Mouse (Mus musculus): Measurements from ENCODE around the gene Eid1. TPM values are rescaled to one million over a fixed set of nuclear protein-coding genes. Genes with fewer than 3 reads are reported as not detected.

Eid1 gene
- total RNA-seq (2021), result 100 to 1,000 TPM; 229 to 255 TPM

DNA sequence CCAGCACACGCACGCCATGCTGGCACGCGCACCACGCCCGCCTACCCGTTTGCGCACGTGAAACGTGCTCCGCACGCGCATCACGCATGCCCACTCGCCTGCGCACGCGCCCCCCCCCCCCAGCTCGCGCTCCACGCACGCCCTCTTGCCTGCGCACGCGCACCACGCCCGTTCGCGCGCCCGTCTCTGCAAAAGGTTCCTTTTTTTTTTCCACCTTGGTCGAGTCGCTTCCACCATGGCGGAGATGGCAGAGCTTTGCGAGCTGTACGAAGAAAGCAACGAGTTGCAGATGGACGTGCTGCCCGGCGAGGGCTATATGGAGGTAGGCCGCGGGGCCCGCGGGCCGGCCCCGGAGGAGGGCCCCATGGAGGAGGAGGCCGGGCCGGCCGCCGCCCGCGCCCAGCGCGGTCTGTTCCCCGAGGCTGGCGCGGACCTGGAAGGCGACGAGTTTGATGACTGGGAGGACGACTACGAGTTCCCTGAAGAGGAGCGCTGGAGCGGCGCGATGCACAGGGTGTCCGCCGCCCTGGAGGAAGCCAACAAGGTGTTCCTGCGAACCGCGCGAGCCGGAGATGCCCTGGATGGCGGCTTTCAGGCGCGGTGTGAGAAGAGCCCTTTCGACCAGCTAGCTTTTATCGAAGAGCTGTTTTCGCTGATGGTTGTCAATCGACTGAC lies at the start of gene Eid1:
Eid1 (plus strand) TSS at position 139 of the 675 bp plus-strand sequence.
- intact Hi-C loops (cut with DNase I), result loop anchor here (5.0 kb wide), 1 partner anchor 49 kb away; the partner anchor contains the start of gene Shc4
- DNase-seq (ENCODE audit: low spot score in 2 of 2), result peak; percentile 84 to 87

- intact Hi-C loops (cut with DNase I), result no loop called here
- no peak for DNase-seq (ENCODE audit: low spot score in 2 of 2)
Observed at GRCm38 (mm10) chr2:125623211-125623610, 49.7 kb upstream of the Eid1 start.

DNA sequence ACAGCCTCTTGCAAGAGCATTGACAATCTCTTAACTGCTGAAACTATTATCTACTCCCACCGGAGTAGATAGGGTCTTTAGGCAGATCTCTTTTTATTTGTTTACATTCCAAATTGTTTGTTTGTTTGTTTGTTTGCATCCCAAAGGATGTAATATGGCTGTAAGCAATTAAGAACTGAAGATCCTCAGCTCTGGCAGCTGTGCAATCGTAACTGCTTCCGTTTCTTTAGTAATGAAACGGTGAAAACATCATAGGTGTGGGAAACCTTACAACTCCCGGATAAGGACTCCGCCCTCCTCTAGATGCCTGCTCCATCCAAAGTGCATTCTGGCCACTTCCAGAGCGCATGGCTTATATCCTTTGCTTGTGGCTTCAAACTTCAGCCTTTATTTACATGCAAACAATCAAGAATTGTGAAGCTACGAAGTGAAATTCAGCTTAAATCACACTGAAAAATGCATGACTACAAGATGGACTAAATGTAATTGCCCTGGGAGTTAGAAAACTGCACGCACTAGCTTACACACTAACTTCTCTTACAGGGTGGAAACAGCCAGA lies 48.7 kb upstream of the Eid1 start:
- intact Hi-C loops (cut with DNase I), result no loop called here
- no peak for DNase-seq (ENCODE audit: low spot score in 2 of 2)

- intact Hi-C loops (cut with DNase I), result no loop called here
Observed at GRCm38 (mm10) chr2:125624837-125625351, 48.0 kb upstream of the Eid1 start, which contains the start of gene Cep152. Cep152 (minus strand) TSS chr2:125625113.

DNA sequence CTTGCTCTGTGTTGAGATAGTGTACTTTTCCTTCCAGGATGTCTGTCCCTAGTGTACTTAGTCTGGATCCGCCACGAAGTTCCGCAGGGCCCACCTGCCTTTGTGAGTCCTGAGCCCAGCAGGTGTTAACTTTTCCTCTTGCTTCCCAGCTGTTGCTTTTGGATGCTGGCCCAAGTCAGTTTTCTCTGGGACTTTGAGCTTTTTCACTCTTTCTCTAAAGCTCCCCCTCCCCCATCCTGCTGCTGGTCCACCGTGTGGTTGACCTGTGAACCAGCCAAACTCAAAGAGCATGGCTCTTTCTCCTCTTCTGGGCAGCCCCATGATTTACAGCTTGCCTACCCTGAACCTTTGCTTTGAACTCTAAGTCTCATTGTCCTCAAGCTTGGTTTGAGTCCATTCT lies 46.4 kb upstream of the Eid1 start:
- intact Hi-C loops (cut with DNase I), result no loop called here
- no peak for DNase-seq (ENCODE audit: low spot score in 2 of 2)

More at GRCm38 (mm10) chr2:125624837-125625351, 48.0 kb upstream of the Eid1 start, which contains the start of gene Cep152:
- peak; percentile 96 to 98 for DNase-seq (ENCODE audit: low spot score in 2 of 2)

GRCm38 (mm10) chr2:125628487-125628886 lies 44.4 kb upstream of the Eid1 start:
- no peak for DNase-seq (ENCODE audit: low spot score in 2 of 2)
- intact Hi-C loops (cut with DNase I), result no loop called here

DNA sequence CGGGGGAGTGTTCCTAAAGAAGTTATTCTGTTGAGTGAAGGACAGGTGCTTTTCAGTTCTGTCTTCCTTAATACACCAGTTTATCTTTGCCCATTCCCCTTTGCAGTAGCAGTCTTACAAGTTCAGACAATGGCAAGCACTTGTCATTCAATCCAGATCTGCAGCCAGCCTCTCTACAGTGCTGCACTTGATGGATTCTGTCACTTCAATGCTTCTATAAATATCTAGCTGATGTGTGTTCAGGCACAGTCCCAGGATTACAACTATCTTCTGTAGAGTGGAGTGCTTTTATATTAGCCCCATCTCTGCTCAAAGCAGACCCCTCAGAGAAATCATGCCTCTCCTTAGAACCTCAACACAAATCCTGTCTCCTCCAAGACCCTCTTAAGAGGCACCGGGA lies 42.9 kb upstream of the Eid1 start:
- intact Hi-C loops (cut with DNase I), result no loop called here
- DNase-seq (ENCODE audit: low spot score in 2 of 2), result no peak

- intact Hi-C loops (cut with DNase I), result no loop called here
- DNase-seq (ENCODE audit: low spot score in 2 of 2), result no peak
Observed at GRCm38 (mm10) chr2:125637331-125637730, 35.6 kb upstream of the Eid1 start.

- intact Hi-C loops (cut with DNase I), result no loop called here
- no peak for DNase-seq (ENCODE audit: low spot score in 2 of 2)
Observed at GRCm38 (mm10) chr2:125644912-125645311, 28.0 kb upstream of the Eid1 start.

DNA sequence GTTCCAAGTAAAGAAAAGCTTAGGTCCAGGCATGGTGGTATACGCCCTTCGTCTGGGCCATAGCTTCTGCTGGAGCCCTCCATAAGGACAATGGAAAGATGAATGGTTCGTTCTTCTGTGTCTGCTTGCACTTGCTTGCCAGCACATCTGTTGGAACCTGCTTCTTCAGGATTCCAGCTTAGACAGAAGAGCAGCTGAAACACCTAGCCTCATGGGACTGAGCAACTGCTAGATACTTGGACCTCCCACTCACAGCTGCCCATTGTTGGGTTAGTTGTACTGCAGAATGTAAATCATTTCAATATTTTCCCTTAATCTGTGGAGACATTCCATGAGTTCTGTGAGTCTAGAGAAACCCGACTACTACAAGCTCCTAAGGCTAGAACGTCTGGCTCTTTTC lies 22.9 kb upstream of the Eid1 start:
- intact Hi-C loops (cut with DNase I), result no loop called here

GRCm38 (mm10) chr2:125650742-125651352 lies 22.0 kb upstream of the Eid1 start:
- intact Hi-C loops (cut with DNase I), result no loop called here
- DNase-seq (ENCODE audit: low spot score in 2 of 2), result no peak

More for the DNA sequence above, 22.9 kb upstream of the Eid1 start:
- no peak for DNase-seq (ENCODE audit: low spot score in 2 of 2)

DNA sequence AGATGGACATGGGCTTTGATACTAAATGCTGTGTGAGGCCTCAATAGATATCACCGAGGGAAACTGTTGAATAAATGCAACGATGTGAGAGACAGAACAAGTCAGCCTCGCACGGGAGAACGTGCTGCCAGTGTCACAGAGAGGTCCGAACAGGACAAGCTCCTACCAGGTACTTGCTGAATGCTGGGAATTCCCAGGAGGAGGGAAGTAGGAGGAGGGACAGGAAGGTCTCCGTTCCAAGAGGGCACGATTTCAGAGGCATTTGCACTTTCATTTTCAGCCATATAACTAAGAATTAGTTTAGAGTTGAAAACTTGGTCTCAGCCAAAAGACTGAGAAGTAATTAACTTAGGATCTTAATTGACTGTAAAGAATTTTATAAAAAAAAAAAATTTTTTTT lies 21.3 kb upstream of the Eid1 start:
- intact Hi-C loops (cut with DNase I), result no loop called here
- DNase-seq (ENCODE audit: low spot score in 2 of 2), result no peak

DNA sequence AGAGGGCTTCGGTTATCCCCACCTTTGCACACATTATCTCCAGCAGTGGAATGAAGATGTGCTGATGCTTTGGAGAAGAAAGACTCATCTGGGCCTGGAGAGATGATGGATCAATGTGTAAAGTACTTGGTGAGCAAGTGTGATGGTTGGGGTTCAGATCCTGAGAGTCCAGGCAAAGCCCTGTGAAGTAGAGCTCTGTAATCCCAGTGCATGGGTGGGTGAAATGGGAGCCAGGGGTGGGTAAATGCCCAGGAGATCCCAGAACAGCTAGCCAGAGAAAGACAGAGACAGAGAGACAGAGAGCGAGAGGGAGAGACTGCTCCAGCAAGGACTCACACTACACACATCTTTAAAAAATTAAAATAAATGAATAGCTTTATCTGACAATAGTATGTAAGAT lies 19.6 kb upstream of the Eid1 start:
- intact Hi-C loops (cut with DNase I), result no loop called here
- no peak for DNase-seq (ENCODE audit: low spot score in 2 of 2)

GRCm38 (mm10) chr2:125655391-125655790 lies 17.5 kb upstream of the Eid1 start:
- intact Hi-C loops (cut with DNase I), result no loop called here
- DNase-seq (ENCODE audit: low spot score in 2 of 2), result no peak

DNA sequence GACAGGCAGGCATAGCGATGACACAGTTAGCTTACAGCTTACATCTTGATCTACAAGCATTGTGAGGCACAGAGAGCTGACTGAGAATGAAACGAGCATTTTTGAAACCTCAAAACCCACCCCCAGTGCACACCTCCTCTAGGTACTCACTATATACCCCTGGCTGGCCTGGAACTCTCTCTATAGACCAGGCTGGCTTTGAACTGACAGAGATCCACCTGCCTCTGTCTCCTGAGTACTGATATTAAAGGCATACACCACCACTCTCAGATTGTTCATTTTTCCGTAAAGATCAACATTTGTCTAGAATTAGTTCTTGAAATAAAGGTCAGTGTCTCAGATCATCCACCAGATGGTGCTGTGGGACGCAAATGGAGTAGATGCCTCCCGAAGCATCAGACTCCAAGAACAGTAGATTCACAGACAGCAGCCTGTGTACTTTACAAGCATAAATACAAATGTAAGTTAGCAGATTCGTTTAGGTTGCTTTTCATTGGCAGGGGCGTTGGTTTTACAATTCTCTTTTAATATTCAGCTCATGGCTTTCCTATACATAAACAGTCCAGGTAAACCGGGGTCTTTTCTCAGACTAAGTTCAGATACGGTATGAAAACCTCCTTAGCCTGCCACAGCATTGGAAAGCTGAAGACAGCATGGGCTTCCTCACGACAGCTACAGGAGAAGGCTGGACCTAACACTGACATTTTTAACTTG lies 12.9 kb upstream of the Eid1 start:
- peak; percentile 72 to 79 for DNase-seq (ENCODE audit: low spot score in 2 of 2)
- intact Hi-C loops (cut with DNase I), result loop anchor here (1.0 to 10.0 kb wide), 4 partner anchors 26 to 865 kb away; partner anchors contain the start of genes Cops2 and Galk2

- intact Hi-C loops (cut with DNase I), result loop anchor here (1.0 to 10.0 kb wide), 4 partner anchors 26 to 864 kb away; partner anchors contain the start of genes Cops2 and Galk2
- DNase-seq (ENCODE audit: low spot score in 2 of 2), result no peak
Observed at GRCm38 (mm10) chr2:125660537-125661130, 12.3 kb upstream of the Eid1 start.

GRCm38 (mm10) chr2:125661156-125661555 lies 11.7 kb upstream of the Eid1 start:
- no peak for DNase-seq (ENCODE audit: low spot score in 2 of 2)
- intact Hi-C loops (cut with DNase I), result loop anchor here (10.0 kb wide), 2 partner anchors 194 to 864 kb away; partner anchors contain the start of genes Cops2 and Galk2

DNA sequence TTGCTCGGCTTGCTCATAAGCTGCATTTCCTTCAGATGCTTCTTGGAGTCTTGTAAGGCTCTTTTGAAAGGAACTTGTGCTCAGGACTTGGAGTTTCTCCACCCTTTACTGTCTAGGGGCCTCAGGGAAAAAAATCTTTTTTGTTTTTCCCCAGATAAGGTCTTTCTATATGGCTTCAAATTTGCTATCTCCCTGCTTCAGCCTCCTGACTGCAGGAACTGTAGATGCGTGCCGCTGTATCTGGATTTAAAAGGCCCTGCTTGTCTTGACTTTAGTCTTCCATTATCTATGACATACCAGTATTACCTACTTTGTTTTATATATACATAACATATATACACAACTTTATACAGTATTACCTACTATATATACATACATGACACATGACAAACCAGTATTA lies 10.4 kb upstream of the Eid1 start:
- DNase-seq (ENCODE audit: low spot score in 2 of 2), result no peak
- intact Hi-C loops (cut with DNase I), result loop anchor here (10.0 kb wide), 2 partner anchors 192 to 862 kb away; partner anchors contain the start of genes Cops2 and Galk2

- intact Hi-C loops (cut with DNase I), result loop anchor here (10.0 kb wide), 2 partner anchors 190 to 860 kb away; partner anchors contain the start of genes Cops2 and Galk2
Observed at GRCm38 (mm10) chr2:125665213-125665612, 7.7 kb upstream of the Eid1 start.

More at GRCm38 (mm10) chr2:125665213-125665612, 7.7 kb upstream of the Eid1 start:
- DNase-seq (ENCODE audit: low spot score in 2 of 2), result no peak
